Mouse (Mus musculus) heart, embryonic 14.5 days (tissue): Measurements from ENCODE around the gene Gpr176. TPM values are rescaled to one million over a fixed set of nuclear protein-coding genes. Genes with fewer than 3 reads are reported as not detected.

Experiments
- ATAC-seq: fragments of 200-750 bp; cut with Nextera tagmentation; 2 replicates; pipeline ENCODE4 v1.8.0; 2017; ENCODE audit warnings: low read depth, moderate TSS enrichment; ENCODE audit not compliant: insufficient number of reproducible peaks, insufficient read depth, low FRiP score
- H3K27ac ChIP-seq, 2 experiments: fragments of 200-500 bp in 1 of 2; fragments of 300-500 bp in 1 of 2; sonication (generic) in 1 of 2; replicated peaks in 1 of 2; 2 replicates each; pipeline ENCODE4 v1.5.1; 2012 to 2014; ENCODE audit warnings: low read depth in 2 of 2, low read length in 2 of 2, control low read depth in 1 of 2, mild to moderate bottlenecking in 1 of 2, mixed read lengths in 1 of 2; ENCODE audit not compliant: control insufficient read depth in 1 of 2, insufficient read depth in 1 of 2
- H3K27me3 ChIP-seq: fragments of 300-500 bp; sonication (generic); 2 replicates; pipeline ENCODE4 v1.6.1; 2014; ENCODE audit warnings: mild to moderate bottlenecking, low read length, control low read depth; ENCODE audit not compliant: control insufficient read depth, insufficient read depth
- H3K36me3 ChIP-seq: fragments of 300-500 bp; sonication (generic); 2 replicates; pipeline ENCODE4 v1.6.1; 2014; ENCODE audit warnings: mild to moderate bottlenecking, control low read depth, low read length, mixed read lengths; ENCODE audit not compliant: control insufficient read depth, insufficient read depth
- H3K4me1 ChIP-seq, 2 experiments: fragments of 200-500 bp in 1 of 2; fragments of 300-500 bp in 1 of 2; sonication (generic) in 1 of 2; 2 replicates each; pipeline ENCODE4 v1.6.1; 2012 to 2014; ENCODE audit warnings: low read length in 2 of 2, control low read depth in 1 of 2, mixed read lengths in 1 of 2; ENCODE audit not compliant: control insufficient read depth in 2 of 2, insufficient read depth in 2 of 2
- H3K4me2 ChIP-seq: fragments of 300-500 bp; sonication (generic); 2 replicates; pipeline ENCODE4 v1.6.1; 2014; ENCODE audit warnings: mild to moderate bottlenecking, low read length
- H3K4me3 ChIP-seq, 2 experiments: fragments of 200-500 bp in 1 of 2; fragments of 300-500 bp in 1 of 2; sonication (generic) in 1 of 2; 2 replicates each; pipeline ENCODE4 v1.5.1; 2012 to 2014; ENCODE audit warnings: low read length in 2 of 2, mild to moderate bottlenecking in 2 of 2, control low read depth in 1 of 2, low read depth in 1 of 2, moderate library complexity in 1 of 2; ENCODE audit not compliant: control insufficient read depth in 1 of 2, insufficient read depth in 1 of 2
- H3K9ac ChIP-seq: fragments of 300-500 bp; sonication (generic); 2 replicates; pipeline ENCODE4 v1.6.1; 2014; ENCODE audit warnings: mild to moderate bottlenecking, low read length
- H3K9me3 ChIP-seq: fragments of 300-500 bp; sonication (generic); 2 replicates; pipeline ENCODE4 v1.6.1; 2016; ENCODE audit warnings: low read length, control low read depth; ENCODE audit not compliant: control insufficient read depth
- WGBS: fragments of 180-500 bp; shearing (Covaris S2); extraction: QIAGEN DNeasy Blood & Tissue Kit; methylation state at CpG from one replicate; pipeline ENCODE4 v1.1.7; 2014; 5-methylcytosine and 5-hydroxymethylcytosine counted together
- polyA plus RNA-seq: library from polyadenylated mRNA; unstranded; fragments of >200 nt; fragmentation: Nextera tagmentation; extraction: Ambion mirVana; gene quantifications from 2 replicates; pipeline ENCODE4 v1.2.1, GENCODE M21; 2014

The Gpr176 gene
- polyA plus RNA-seq, 1 experiment from 2014 or later = 0.76 TPM

GRCm38 (mm10) chr2:118278249-118278648 lies 95.0 kb downstream of the Gpr176 start:
- no peak for ATAC-seq

GRCm38 (mm10) chr2:118271606-118272005 lies 101.6 kb downstream of the Gpr176 start:
- no peak overlapping the region for H3K4me2 ChIP-seq
- H3K36me3 ChIP-seq = no peaks in the 10 kb centered on the region
- H3K4me1 ChIP-seq = no peaks in the 10 kb centered on the region
- H3K27me3 ChIP-seq = no peaks in the 10 kb centered on the region
- 88% methylated on average over 10 of the region's 10 CpGs for WGBS
- no peak overlapping the region for H3K9ac ChIP-seq
- no peaks in the 10 kb centered on the region for H3K9me3 ChIP-seq
- no peak overlapping the region for H3K4me3 ChIP-seq
- no peak overlapping the region for H3K27ac ChIP-seq
- ATAC-seq = no peak

More at GRCm38 (mm10) chr2:118278249-118278648, 95.0 kb downstream of the Gpr176 start:
- no peaks in the 10 kb centered on the region for H3K9me3 ChIP-seq
- no peak overlapping the region for H3K27ac ChIP-seq
- 88% methylated on average over 8 of the region's 8 CpGs for WGBS
- H3K9ac ChIP-seq = no peak overlapping the region
- peaks cover 2 to 6% of the 10 kb centered on the region in 2 experiments; a peak in 2 of 4 replicates for H3K4me1 ChIP-seq
- no peaks in the 10 kb centered on the region for H3K36me3 ChIP-seq
- no peak overlapping the region for H3K4me3 ChIP-seq
- no peaks in the 10 kb centered on the region for H3K27me3 ChIP-seq
- H3K4me2 ChIP-seq = no peak overlapping the region

GRCm38 (mm10) chr2:118270213-118270612 lies 103.0 kb downstream of the Gpr176 start:
- no peaks in the 10 kb centered on the region for H3K27me3 ChIP-seq
- no peak for ATAC-seq
- WGBS = 82% methylated on average over 14 of the region's 14 CpGs
- H3K4me2 ChIP-seq = no peak overlapping the region
- no peak overlapping the region for H3K9ac ChIP-seq
- H3K9me3 ChIP-seq = 0 out of 2 replicates have a peak, but pooled peaks cover 3% of the 10 kb centered on the region
- H3K4me3 ChIP-seq = no peak overlapping the region
- H3K36me3 ChIP-seq = no peaks in the 10 kb centered on the region
- H3K4me1 ChIP-seq = no peaks in the 10 kb centered on the region
- no peak overlapping the region for H3K27ac ChIP-seq

GRCm38 (mm10) chr2:118263914-118264201 lies 109.4 kb downstream of the Gpr176 start:
- H3K9me3 ChIP-seq = 0 out of 2 replicates have a peak, but pooled peaks cover 3% of the 10 kb centered on the region
- no peak overlapping the region for H3K27ac ChIP-seq
- H3K4me3 ChIP-seq = no peak overlapping the region
- H3K4me1 ChIP-seq = no peaks in the 10 kb centered on the region
- ATAC-seq = no peak
- 53% methylated on average over 2 of the region's 2 CpGs for WGBS
- H3K4me2 ChIP-seq = no peak overlapping the region
- H3K9ac ChIP-seq = no peak overlapping the region
- H3K27me3 ChIP-seq = peaks cover 6% of the 10 kb centered on the region; the same call in 1 of the 2 replicates
- no peaks in the 10 kb centered on the region for H3K36me3 ChIP-seq

- H3K36me3 ChIP-seq = no peaks in the 10 kb centered on the region
- 0 out of 2 replicates have a peak, but pooled peaks cover 3% of the 10 kb centered on the region for H3K9me3 ChIP-seq
- H3K4me1 ChIP-seq = no peaks in the 10 kb centered on the region
- H3K4me3 ChIP-seq = no peak overlapping the region
- no peak for ATAC-seq
- peaks cover 6% of the 10 kb centered on the region; the same call in 1 of the 2 replicates for H3K27me3 ChIP-seq
- H3K27ac ChIP-seq = no peak overlapping the region
- H3K9ac ChIP-seq = no peak overlapping the region
- H3K4me2 ChIP-seq = no peak overlapping the region
- WGBS = 18% methylated on average over 8 of the region's 8 CpGs
These were observed 109.9 kb downstream of the Gpr176 start for GRCm38 (mm10) chr2:118263151-118263913.

- 46% methylated on average over 8 of the region's 8 CpGs for WGBS
- no peak overlapping the region for H3K4me2 ChIP-seq
- ATAC-seq = no peak
- no peak overlapping the region for H3K27ac ChIP-seq
- no peaks in the 10 kb centered on the region for H3K36me3 ChIP-seq
- H3K27me3 ChIP-seq = peaks cover 6% of the 10 kb centered on the region; the same call in 1 of the 2 replicates
- H3K4me1 ChIP-seq = no peaks in the 10 kb centered on the region
- H3K4me3 ChIP-seq = no peak overlapping the region
- H3K9ac ChIP-seq = no peak overlapping the region
- 0 out of 2 replicates have a peak, but pooled peaks cover 3% of the 10 kb centered on the region for H3K9me3 ChIP-seq
These were observed 110.5 kb downstream of the Gpr176 start for GRCm38 (mm10) chr2:118262673-118263072.

- ATAC-seq = no peak
- no peak overlapping the region for H3K27ac ChIP-seq
- H3K4me2 ChIP-seq = no peak overlapping the region
- no peak overlapping the region for H3K9ac ChIP-seq
- no peaks in the 10 kb centered on the region for H3K36me3 ChIP-seq
- WGBS = 74% methylated on average over 5 of the region's 5 CpGs
- H3K4me3 ChIP-seq = no peak overlapping the region
- H3K9me3 ChIP-seq = no peaks in the 10 kb centered on the region
- peaks cover 6% of the 10 kb centered on the region; the same call in 1 of the 2 replicates for H3K27me3 ChIP-seq
- peaks cover 0 to 5% of the 10 kb centered on the region in 2 experiments; a peak in 1 of 4 replicates for H3K4me1 ChIP-seq
These were observed 113.5 kb downstream of the Gpr176 start for GRCm38 (mm10) chr2:118259746-118260145.
